Mouse (Mus musculus) liver, postnatal 0 days (tissue): Measurements from ENCODE around the gene Gm44790.

Source experiments
- CTCF ChIP-seq: sonication (generic); IDR thresholded peaks from 2 replicates; pipeline ENCODE4 v1.5.1; 2016; ENCODE audit warnings: antibody characterized with exemption, low read depth
- EP300 ChIP-seq: IDR thresholded peaks from 2 replicates; pipeline ENCODE4 v1.6.1; 2016; ENCODE audit warnings: antibody characterized with exemption, low read depth, mild to moderate bottlenecking

- TF ChIP-seq CTCF (no peak), EP300 (no peak)
Measured at GRCm38 (mm10) chr6:86489945-86490344, 63.5 kb downstream of the Gm44790 start.
